Mouse (Mus musculus) heart, embryonic 11.5 days (tissue): ENCODE results near the gene Adgrg1. TPM values are rescaled to one million over a fixed set of nuclear protein-coding genes. Genes with fewer than 3 reads are reported as not detected.

ENCODE experiments used
- ATAC-seq: fragments of 200-750 bp; cut with Nextera tagmentation; replicated peaks from 2 replicates; pipeline ENCODE4 v1.8.0; 2017; ENCODE audit warnings: moderate library complexity; ENCODE audit not compliant: insufficient number of reproducible peaks, low FRiP score, low TSS enrichment
- H3K27ac ChIP-seq: fragments of 300-500 bp; sonication (generic); 2 replicates; pipeline ENCODE4 v1.5.1; 2014; ENCODE audit warnings: mild to moderate bottlenecking, low read depth, low read length
- H3K27me3 ChIP-seq: fragments of 300-500 bp; sonication (generic); 2 replicates; pipeline ENCODE4 v1.6.1; 2014; ENCODE audit warnings: mild to moderate bottlenecking, low read length, mixed read lengths; ENCODE audit not compliant: control insufficient read depth, insufficient read depth
- H3K36me3 ChIP-seq: fragments of 300-500 bp; sonication (generic); 2 replicates; pipeline ENCODE4 v1.6.1; 2014; ENCODE audit warnings: mild to moderate bottlenecking, low read length, moderate library complexity, mixed read lengths; ENCODE audit not compliant: control insufficient read depth, insufficient read depth
- H3K4me1 ChIP-seq: fragments of 300-500 bp; sonication (generic); 2 replicates; pipeline ENCODE4 v1.6.1; 2014; ENCODE audit warnings: low read length; ENCODE audit not compliant: control insufficient read depth, insufficient read depth
- H3K4me2 ChIP-seq: fragments of 300-500 bp; sonication (generic); 2 replicates; pipeline ENCODE4 v1.6.1; 2014; ENCODE audit warnings: mild to moderate bottlenecking, moderate library complexity
- H3K4me3 ChIP-seq: fragments of 300-500 bp; sonication (generic); 2 replicates; pipeline ENCODE4 v1.5.1; 2014; ENCODE audit warnings: low read depth, low read length
- H3K9ac ChIP-seq: fragments of 300-500 bp; sonication (generic); 2 replicates; pipeline ENCODE4 v1.6.1; 2014; ENCODE audit warnings: mild to moderate bottlenecking, low read depth, low read length, moderate library complexity
- H3K9me3 ChIP-seq: fragments of 300-500 bp; sonication (generic); replicated peaks from 2 replicates; pipeline ENCODE4 v1.6.1; 2016; ENCODE audit warnings: low read length; ENCODE audit not compliant: control insufficient read depth
- WGBS: fragments of 180-500 bp; shearing (Covaris S2); extraction: QIAGEN DNeasy Blood & Tissue Kit; methylation state at CpG from one replicate; pipeline ENCODE4 v1.1.7; 2014; ENCODE audit not compliant: insufficient replicate concordance; 5-methylcytosine and 5-hydroxymethylcytosine counted together
- polyA plus RNA-seq: library from polyadenylated mRNA; unstranded; fragments of >200 nt; fragmentation: Nextera tagmentation; extraction: Ambion mirVana; gene quantifications from 2 replicates; pipeline ENCODE4 v1.2.1, GENCODE M21; 2014

Adgrg1 gene
- polyA plus RNA-seq, 1 experiment from 2014 or later: 7.5 TPM

DNA sequence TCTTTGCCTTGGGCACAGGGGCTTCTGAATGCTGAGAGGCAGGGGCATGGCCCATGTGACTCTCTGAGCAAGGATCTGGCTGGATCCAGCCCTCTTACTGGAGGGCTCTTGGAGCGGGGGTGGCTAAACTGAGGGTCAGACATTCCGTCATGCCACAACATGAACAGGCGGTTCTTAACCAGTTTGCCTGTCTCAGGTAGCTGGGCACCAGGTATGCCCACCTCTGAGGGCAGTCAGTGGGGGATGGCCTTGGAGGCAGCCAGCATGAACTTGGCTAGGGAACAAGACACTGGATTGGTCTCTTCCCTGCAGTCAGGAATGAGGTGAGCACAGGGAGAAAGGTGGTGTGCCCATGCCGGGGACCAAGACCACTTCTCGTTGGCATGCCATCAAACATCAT, 5.6 kb downstream of the Adgrg1 start:
- no peak for ATAC-seq
- H3K9ac ChIP-seq: no peak overlapping the region
- no peak overlapping the region for H3K4me3 ChIP-seq
- WGBS: 92% methylated on average over 5 of the region's 5 CpGs
- H3K36me3 ChIP-seq: no peaks in the 10 kb centered on the region
- H3K4me1 ChIP-seq: peaks cover 32% of the 10 kb centered on the region
- H3K9me3 ChIP-seq: no peaks in the 10 kb centered on the region
- no peak overlapping the region for H3K4me2 ChIP-seq
- H3K27ac ChIP-seq: no peak overlapping the region
- peaks cover 16% of the 10 kb centered on the region for H3K27me3 ChIP-seq

DNA sequence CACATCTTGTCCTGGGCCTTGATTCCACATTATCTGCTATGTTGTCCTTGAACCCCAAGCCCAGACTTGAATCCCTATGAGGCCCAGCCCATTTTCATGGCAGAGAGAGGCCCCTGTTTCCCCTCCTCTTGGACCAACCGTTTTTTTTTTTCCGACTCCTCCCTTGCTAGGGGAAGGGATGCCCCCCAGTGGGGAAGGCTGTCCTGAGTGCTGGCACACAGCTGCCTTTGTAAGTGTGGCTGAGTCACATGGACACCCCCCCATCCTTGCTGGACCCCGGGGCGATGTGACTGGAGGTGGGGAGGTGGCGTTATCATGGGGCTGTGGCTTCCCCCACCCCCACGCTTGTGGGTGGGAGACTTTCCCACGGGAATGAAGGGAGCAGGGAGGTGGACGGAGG, 6.4 kb downstream of the Adgrg1 start:
- no peaks in the 10 kb centered on the region for H3K9me3 ChIP-seq
- peaks cover 16% of the 10 kb centered on the region for H3K27me3 ChIP-seq
- ATAC-seq: no peak

DNA sequence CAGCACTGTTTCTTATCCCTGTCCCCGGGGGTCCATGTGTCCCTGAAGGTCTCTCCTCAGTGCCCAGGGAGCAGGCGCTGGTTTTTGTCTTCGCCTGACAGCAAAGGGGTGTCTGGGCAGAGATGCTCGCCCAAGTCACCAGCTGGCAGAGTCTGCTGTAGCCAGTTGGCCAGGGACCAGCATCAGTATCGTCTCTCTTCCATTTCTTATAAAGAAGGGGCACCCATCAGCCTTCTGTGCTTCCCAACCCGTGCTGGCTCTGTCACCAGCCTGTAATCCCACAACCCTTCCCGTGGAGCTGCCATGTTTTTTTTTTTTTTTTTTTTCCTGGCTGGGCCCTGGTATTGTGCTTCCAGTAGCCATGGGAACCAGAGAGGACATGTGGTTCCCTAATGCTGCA, 7.3 kb downstream of the Adgrg1 start:
- H3K9me3 ChIP-seq: no peaks in the 10 kb centered on the region
- H3K36me3 ChIP-seq: no peaks in the 10 kb centered on the region
- 75% methylated on average over 7 of the region's 7 CpGs for WGBS
- no peak for ATAC-seq
- no peak overlapping the region for H3K9ac ChIP-seq
- H3K4me3 ChIP-seq: no peak overlapping the region
- no peak overlapping the region for H3K27ac ChIP-seq
- H3K4me2 ChIP-seq: no peak overlapping the region
- peaks cover 12% of the 10 kb centered on the region for H3K27me3 ChIP-seq
- peaks cover 37% of the 10 kb centered on the region for H3K4me1 ChIP-seq

More for the DNA sequence above, 6.4 kb downstream of the Adgrg1 start:
- 59% methylated on average over 8 of the region's 8 CpGs for WGBS
- Histone ChIP-seq H3K9ac (no peak overlapping the region), H3K4me3 (no peak overlapping the region), H3K4me1 (peaks cover 33% of the 10 kb centered on the region), H3K4me2 (no peak overlapping the region), H3K27ac (no peak overlapping the region), H3K36me3 (no peaks in the 10 kb centered on the region)

DNA sequence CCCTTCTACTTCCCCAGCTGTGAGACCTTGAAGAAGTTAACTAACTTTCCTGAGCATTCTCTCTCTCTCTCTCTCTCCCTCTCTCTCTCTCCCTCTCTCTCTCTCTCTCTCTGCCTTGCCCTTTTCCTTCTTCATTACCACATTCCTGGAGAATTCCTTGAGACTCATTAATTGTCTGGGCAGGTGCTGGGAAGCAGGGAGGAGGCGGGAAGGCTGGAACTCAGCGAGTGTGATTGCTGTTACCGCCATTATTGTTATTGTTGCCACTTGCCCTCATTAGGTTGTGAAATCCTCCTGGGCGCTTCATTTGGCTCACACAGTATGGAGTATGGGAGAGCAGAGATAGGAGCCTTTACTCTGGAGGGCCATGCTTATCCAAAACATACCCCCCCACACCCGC, 8.6 kb downstream of the Adgrg1 start:
- no peak for ATAC-seq
- Histone ChIP-seq H3K36me3 (no peaks in the 10 kb centered on the region), H3K9me3 (no peaks in the 10 kb centered on the region), H3K27me3 (peaks cover 7% of the 10 kb centered on the region), H3K4me3 (no peak overlapping the region), H3K9ac (no peak overlapping the region), H3K4me2 (peak overlapping the region; percentile 8; the same call in 1 of the 2 replicates), H3K4me1 (peaks cover 32% of the 10 kb centered on the region), H3K27ac (no peak overlapping the region)
- WGBS: 22% methylated on average over 5 of the region's 5 CpGs

DNA sequence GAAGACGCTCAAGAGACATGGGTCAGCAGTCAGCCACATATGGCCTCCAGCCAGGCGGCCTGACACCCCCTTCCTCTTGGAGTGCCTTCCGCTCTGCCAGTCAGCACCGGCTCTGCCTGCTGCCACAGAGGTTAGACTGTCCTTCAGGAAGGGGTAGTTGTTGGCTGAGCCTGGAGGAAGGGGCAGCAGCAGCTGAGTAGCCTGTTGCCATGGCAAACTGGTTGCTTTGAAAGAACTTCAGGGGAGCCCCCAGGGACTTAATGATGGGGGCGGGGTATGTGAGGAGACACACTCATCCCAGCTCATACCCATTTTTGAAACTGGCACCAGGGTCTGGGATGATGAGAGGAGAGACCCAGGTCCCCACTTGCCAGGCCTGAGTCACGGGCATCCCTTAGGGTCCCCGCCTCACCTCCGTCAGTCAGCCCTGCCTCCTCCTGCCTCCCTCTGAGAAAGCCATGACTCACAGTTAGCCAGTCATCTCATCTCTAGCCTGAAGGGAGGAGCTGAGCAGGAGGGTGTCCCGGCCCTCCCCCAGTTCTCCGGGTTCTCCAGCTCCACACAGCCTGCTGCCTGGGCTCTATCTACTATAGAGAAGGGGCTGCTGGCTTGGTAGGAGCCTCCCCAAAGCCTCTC, 9.4 kb downstream of the Adgrg1 start:
- Histone ChIP-seq H3K36me3 (no peaks in the 10 kb centered on the region), H3K4me1 (peaks cover 30% of the 10 kb centered on the region), H3K27me3 (0 out of 2 replicates have a peak, but pooled peaks cover 2% of the 10 kb centered on the region), H3K4me2 (peak overlapping the region; percentile 54), H3K4me3 (peak overlapping the region; percentile 36), H3K27ac (peak overlapping the region; percentile 4; the same call in 1 of the 2 replicates), H3K9me3 (no peaks in the 10 kb centered on the region), H3K9ac (peak overlapping the region; percentile 2; the same call in 1 of the 2 replicates)
- WGBS: 24% methylated on average over 10 of the region's 10 CpGs
- peak; percentile 75 for ATAC-seq

DNA sequence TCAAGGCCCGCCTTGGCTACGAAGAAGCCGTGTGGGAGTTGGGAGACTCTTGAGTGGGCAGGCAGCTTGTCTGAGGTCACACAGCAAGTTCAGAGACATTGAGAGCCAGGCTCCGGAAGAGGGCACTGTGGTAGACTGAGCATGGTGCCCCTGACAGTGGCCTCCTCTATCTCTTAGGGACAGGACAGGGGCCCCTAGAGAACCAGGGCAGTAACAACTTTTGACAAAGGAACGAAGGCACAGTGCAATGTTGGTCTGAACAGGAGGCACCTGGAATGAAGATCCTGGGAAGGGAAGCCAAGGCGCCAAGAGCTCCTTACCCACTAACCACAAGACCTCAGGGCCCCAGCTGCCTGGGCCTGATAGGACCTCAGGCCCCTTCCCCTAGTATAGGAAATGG, 10.5 kb downstream of the Adgrg1 start:
- ATAC-seq: 0 out of 2 replicates have a peak, but pooled peaks have one; percentile 39
- 0 out of 2 replicates have a peak overlapping the region, but pooled peaks have one; percentile 4 for H3K27ac ChIP-seq
- 81% methylated on average over 6 of the region's 6 CpGs for WGBS

GRCm38 (mm10) chr8:94986676-94987075, 12.1 kb downstream of the Adgrg1 start:
- peak overlapping the region; percentile 54 for H3K4me2 ChIP-seq
- no peaks in the 10 kb centered on the region for H3K27me3 ChIP-seq
- H3K9ac ChIP-seq: peak overlapping the region; percentile 16; the same call in 1 of the 2 replicates
- H3K36me3 ChIP-seq: no peaks in the 10 kb centered on the region
- H3K27ac ChIP-seq: no peak overlapping the region
- no peak for ATAC-seq
- WGBS: 50% methylated on average over 5 of the region's 5 CpGs
- peaks cover 30% of the 10 kb centered on the region for H3K4me1 ChIP-seq
- no peak overlapping the region for H3K4me3 ChIP-seq
- no peaks in the 10 kb centered on the region for H3K9me3 ChIP-seq

More for the DNA sequence above, 10.5 kb downstream of the Adgrg1 start:
- Histone ChIP-seq H3K27me3 (0 out of 2 replicates have a peak, but pooled peaks cover 2% of the 10 kb centered on the region), H3K4me1 (peaks cover 30% of the 10 kb centered on the region), H3K9me3 (no peaks in the 10 kb centered on the region), H3K4me2 (peak overlapping the region; percentile 54), H3K4me3 (peak overlapping the region; percentile 36), H3K36me3 (no peaks in the 10 kb centered on the region), H3K9ac (peak overlapping the region; percentile 39)

GRCm38 (mm10) chr8:94987553-94987952, 13.0 kb downstream of the Adgrg1 start:
- Histone ChIP-seq H3K9me3 (no peaks in the 10 kb centered on the region), H3K4me2 (no peak overlapping the region), H3K36me3 (no peaks in the 10 kb centered on the region), H3K4me1 (peaks cover 34% of the 10 kb centered on the region), H3K27me3 (no peaks in the 10 kb centered on the region), H3K9ac (no peak overlapping the region), H3K4me3 (no peak overlapping the region), H3K27ac (no peak overlapping the region)
- no peak for ATAC-seq
- 58% methylated on average over 7 of the region's 7 CpGs for WGBS

GRCm38 (mm10) chr8:94988619-94989018, 14.1 kb downstream of the Adgrg1 start:
- Histone ChIP-seq H3K4me2 (no peak overlapping the region), H3K27ac (no peak overlapping the region), H3K36me3 (no peaks in the 10 kb centered on the region), H3K27me3 (no peaks in the 10 kb centered on the region), H3K9me3 (no peaks in the 10 kb centered on the region), H3K4me1 (peaks cover 27% of the 10 kb centered on the region), H3K4me3 (no peak overlapping the region), H3K9ac (no peak overlapping the region)
- WGBS: 75% methylated on average over 6 of the region's 6 CpGs
- ATAC-seq: no peak
